Mouse (Mus musculus) bone marrow macrophage, adult 2 months (primary cell): ENCODE results near the gene Pou6f1.

Experiments
- CTCF ChIP-seq: IDR thresholded peaks from 2 replicates; pipeline ENCODE4 v1.5.1; 2012; ENCODE audit warnings: low read depth, mild to moderate bottlenecking, low read length, moderate library complexity
- POLR2A ChIP-seq: IDR thresholded peaks from 2 replicates; pipeline ENCODE4 v1.6.1; 2012; ENCODE audit warnings: mild to moderate bottlenecking, low read depth, low read length, borderline replicate concordance

DNA sequence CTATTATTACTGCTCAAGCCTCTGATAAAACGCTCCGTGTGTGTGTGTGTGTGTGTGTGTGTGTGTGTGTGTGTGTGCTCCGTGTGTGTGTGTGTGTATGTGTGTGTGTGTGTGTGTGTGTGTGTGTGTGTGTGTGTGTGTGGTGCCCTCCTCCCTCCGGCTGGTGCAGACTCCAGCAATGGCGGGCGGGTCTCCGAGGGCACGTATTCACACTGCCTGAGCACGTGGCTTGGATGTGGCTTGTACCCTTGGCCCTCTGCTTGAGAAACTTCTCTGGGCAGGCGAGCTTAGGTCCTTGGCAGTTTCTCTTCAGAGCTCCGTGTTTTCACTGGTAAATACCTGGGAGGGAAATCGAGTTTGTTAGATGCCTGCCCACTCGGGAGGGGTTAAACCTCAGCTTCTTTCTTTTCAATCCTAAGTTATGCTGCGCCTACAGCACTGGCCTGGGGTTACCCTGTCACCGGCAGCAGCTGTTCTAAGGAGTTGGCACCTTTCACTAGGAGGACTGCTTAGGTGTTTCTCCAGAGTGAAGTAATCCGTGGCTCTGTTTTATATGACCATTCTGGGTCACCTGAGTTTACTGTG lies 41.5 kb upstream of the Pou6f1 start:
- TF ChIP-seq CTCF (no peak), POLR2A (no peak)
